Mouse (Mus musculus) cortical plate, adult 2 months (tissue): ENCODE results near the gene Carmil1.

Experiments used
- CTCF ChIP-seq: fragments of 200-500 bp; IDR thresholded peaks from 2 replicates; pipeline ENCODE4 v1.5.1; 2011; ENCODE audit warnings: mild to moderate bottlenecking, control low read depth, low read length; ENCODE audit not compliant: insufficient read depth; ENCODE audit errors: extremely low read depth
- POLR2A ChIP-seq: fragments of 200-500 bp; IDR thresholded peaks from 2 replicates; pipeline ENCODE4 v1.6.1; 2011; ENCODE audit warnings: mild to moderate bottlenecking, low read length, control low read depth; ENCODE audit not compliant: insufficient read depth; ENCODE audit errors: extremely low read depth

- TF ChIP-seq POLR2A = no peak
- TF ChIP-seq CTCF = no peak
Measured at GRCm38 (mm10) chr13:24040221-24040620, 240.4 kb downstream of the Carmil1 start.
